Mouse (Mus musculus): ENCODE data around the gene Prr36. TPM values are rescaled to one million over a fixed set of nuclear protein-coding genes. Genes with fewer than 3 reads are reported as not detected.

The Prr36 gene
- polyA plus RNA-seq, 1 experiment = 0.47 TPM

- Histone ChIP-seq H3K4me3 (ENCODE audit: control insufficient read depth, insufficient read depth, low read length) (no peak overlapping the region), H3K27me3 (ENCODE audit: control insufficient read depth, insufficient read depth, low read length) (no peaks in the 10 kb centered on the region; the same call in 1 of the 2 replicates), H3K27ac (ENCODE audit: control insufficient read depth, insufficient read depth, low read length) (no peak overlapping the region), H3K36me3 (ENCODE audit: control insufficient read depth, insufficient read depth, low read length) (no peaks in the 10 kb centered on the region), H3K4me1 (replicated peaks; ENCODE audit: control insufficient read depth, insufficient read depth, low read length) (no peaks in the 10 kb centered on the region)
- WGBS = 76% methylated on average over 10 of the region's 10 CpGs
- DNase-seq = no peak
- TF ChIP-seq CTCF (IDR thresholded peaks at IDR 0.05; ENCODE audit: borderline replicate concordance, control insufficient read depth, extremely low read depth, insufficient read depth, low read length, poor library complexity) (no peak), POLR2A (IDR thresholded peaks at IDR 0.05; ENCODE audit: control insufficient read depth, extremely low read depth, insufficient read depth, low read length, poor library complexity) (no peak)
These were observed 13.5 kb upstream of the Prr36 start for GRCm38 (mm10) chr8:4230612-4231351.

- no peaks in the 10 kb centered on the region for H3K36me3 ChIP-seq (ENCODE audit: control insufficient read depth, insufficient read depth, low read length)
- WGBS = 91% methylated on average over 5 of the region's 5 CpGs
- TF ChIP-seq CTCF (IDR thresholded peaks at IDR 0.05; ENCODE audit: borderline replicate concordance, control insufficient read depth, extremely low read depth, insufficient read depth, low read length, poor library complexity) = no peak
- no peak for TF ChIP-seq POLR2A (IDR thresholded peaks at IDR 0.05; ENCODE audit: control insufficient read depth, extremely low read depth, insufficient read depth, low read length, poor library complexity)
- no peak overlapping the region for H3K4me3 ChIP-seq (ENCODE audit: control insufficient read depth, insufficient read depth, low read length)
- H3K27me3 ChIP-seq (ENCODE audit: control insufficient read depth, insufficient read depth, low read length) = no peaks in the 10 kb centered on the region; the same call in 1 of the 2 replicates
- DNase-seq = no peak
- no peak overlapping the region for H3K27ac ChIP-seq (ENCODE audit: control insufficient read depth, insufficient read depth, low read length)
- no peaks in the 10 kb centered on the region for H3K4me1 ChIP-seq (replicated peaks; ENCODE audit: control insufficient read depth, insufficient read depth, low read length)
These were observed 12.5 kb upstream of the Prr36 start for GRCm38 (mm10) chr8:4229784-4230183.

- TF ChIP-seq POLR2A (IDR thresholded peaks at IDR 0.05; ENCODE audit: control insufficient read depth, extremely low read depth, insufficient read depth, low read length, poor library complexity) (no peak), CTCF (IDR thresholded peaks at IDR 0.05; ENCODE audit: borderline replicate concordance, control insufficient read depth, extremely low read depth, insufficient read depth, low read length, poor library complexity) (no peak)
- H3K4me1 ChIP-seq (replicated peaks; ENCODE audit: control insufficient read depth, insufficient read depth, low read length) = no peaks in the 10 kb centered on the region
- 96% methylated on average over 4 of the region's 4 CpGs for WGBS
- no peak overlapping the region for H3K27ac ChIP-seq (ENCODE audit: control insufficient read depth, insufficient read depth, low read length)
- no peak overlapping the region for H3K4me3 ChIP-seq (ENCODE audit: control insufficient read depth, insufficient read depth, low read length)
- no peaks in the 10 kb centered on the region for H3K36me3 ChIP-seq (ENCODE audit: control insufficient read depth, insufficient read depth, low read length)
- H3K27me3 ChIP-seq (ENCODE audit: control insufficient read depth, insufficient read depth, low read length) = no peaks in the 10 kb centered on the region; the same call in 1 of the 2 replicates
- DNase-seq = no peak
These were observed 10.7 kb upstream of the Prr36 start for GRCm38 (mm10) chr8:4227919-4228318.

GRCm38 (mm10) chr8:4226739-4227347, 9.6 kb upstream of the Prr36 start, which contains the start of gene Lrrc8e:
Gene Lrrc8e, plus strand, starts transcription at chr8:4226827.
- Histone ChIP-seq H3K36me3 (ENCODE audit: control insufficient read depth, insufficient read depth, low read length) (no peaks in the 10 kb centered on the region), H3K4me3 (ENCODE audit: control insufficient read depth, insufficient read depth, low read length) (no peak within 1 kb of the TSS), H3K27me3 (ENCODE audit: control insufficient read depth, insufficient read depth, low read length) (no peaks in the 10 kb centered on the region; the same call in 1 of the 2 replicates), H3K4me1 (replicated peaks; ENCODE audit: control insufficient read depth, insufficient read depth, low read length) (no peaks in the 10 kb centered on the region), H3K27ac (ENCODE audit: control insufficient read depth, insufficient read depth, low read length) (no peak within 1 kb of the TSS)
- WGBS = 25% methylated on average over 33 of the region's 33 CpGs
- no peak for DNase-seq
- TF ChIP-seq CTCF (IDR thresholded peaks at IDR 0.05; ENCODE audit: borderline replicate concordance, control insufficient read depth, extremely low read depth, insufficient read depth, low read length, poor library complexity) = no peak
- TF ChIP-seq POLR2A (IDR thresholded peaks at IDR 0.05; ENCODE audit: control insufficient read depth, extremely low read depth, insufficient read depth, low read length, poor library complexity) = no peak

- no peaks in the 10 kb centered on the region; the same call in 1 of the 2 replicates for H3K27me3 ChIP-seq (ENCODE audit: control insufficient read depth, insufficient read depth, low read length)
- 65% methylated on average over 4 of the region's 4 CpGs for WGBS
- no peaks in the 10 kb centered on the region for H3K36me3 ChIP-seq (ENCODE audit: control insufficient read depth, insufficient read depth, low read length)
- no peak overlapping the region for H3K4me3 ChIP-seq (ENCODE audit: control insufficient read depth, insufficient read depth, low read length)
- no peak overlapping the region for H3K27ac ChIP-seq (ENCODE audit: control insufficient read depth, insufficient read depth, low read length)
- TF ChIP-seq POLR2A (IDR thresholded peaks at IDR 0.05; ENCODE audit: control insufficient read depth, extremely low read depth, insufficient read depth, low read length, poor library complexity) = no peak
- TF ChIP-seq CTCF (IDR thresholded peaks at IDR 0.05; ENCODE audit: borderline replicate concordance, control insufficient read depth, extremely low read depth, insufficient read depth, low read length, poor library complexity) = no peak
- no peak for DNase-seq
- no peaks in the 10 kb centered on the region for H3K4me1 ChIP-seq (replicated peaks; ENCODE audit: control insufficient read depth, insufficient read depth, low read length)
These were observed 9.1 kb upstream of the Prr36 start for GRCm38 (mm10) chr8:4226323-4226722.

GRCm38 (mm10) chr8:4222059-4222458, 4.8 kb upstream of the Prr36 start:
- Histone ChIP-seq H3K27ac (ENCODE audit: control insufficient read depth, insufficient read depth, low read length) (no peak overlapping the region), H3K27me3 (ENCODE audit: control insufficient read depth, insufficient read depth, low read length) (peaks cover 5% of the 10 kb centered on the region; the same call in 1 of the 2 replicates), H3K4me3 (ENCODE audit: control insufficient read depth, insufficient read depth, low read length) (no peak overlapping the region), H3K36me3 (ENCODE audit: control insufficient read depth, insufficient read depth, low read length) (no peaks in the 10 kb centered on the region), H3K4me1 (replicated peaks; ENCODE audit: control insufficient read depth, insufficient read depth, low read length) (peaks cover 2% of the 10 kb centered on the region)
- DNase-seq = no peak
- TF ChIP-seq CTCF (IDR thresholded peaks at IDR 0.05; ENCODE audit: borderline replicate concordance, control insufficient read depth, extremely low read depth, insufficient read depth, low read length, poor library complexity) (no peak), POLR2A (IDR thresholded peaks at IDR 0.05; ENCODE audit: control insufficient read depth, extremely low read depth, insufficient read depth, low read length, poor library complexity) (no peak)
